Mouse (Mus musculus) bone marrow, adult 2 months (tissue): Measurements from ENCODE around the gene Gcdh.

ENCODE experiments used
- CTCF ChIP-seq: fragments of 200-500 bp; IDR thresholded peaks from 2 replicates; pipeline ENCODE4 v1.5.1; 2011; ENCODE audit warnings: low read length, control low read depth; ENCODE audit not compliant: control insufficient read depth, insufficient read depth
- POLR2A ChIP-seq: fragments of 200-500 bp; IDR thresholded peaks from 2 replicates; pipeline ENCODE4 v1.6.1; 2011; ENCODE audit warnings: low read depth, mild to moderate bottlenecking, control low read depth, low read length, borderline replicate concordance; ENCODE audit not compliant: control insufficient read depth

DNA sequence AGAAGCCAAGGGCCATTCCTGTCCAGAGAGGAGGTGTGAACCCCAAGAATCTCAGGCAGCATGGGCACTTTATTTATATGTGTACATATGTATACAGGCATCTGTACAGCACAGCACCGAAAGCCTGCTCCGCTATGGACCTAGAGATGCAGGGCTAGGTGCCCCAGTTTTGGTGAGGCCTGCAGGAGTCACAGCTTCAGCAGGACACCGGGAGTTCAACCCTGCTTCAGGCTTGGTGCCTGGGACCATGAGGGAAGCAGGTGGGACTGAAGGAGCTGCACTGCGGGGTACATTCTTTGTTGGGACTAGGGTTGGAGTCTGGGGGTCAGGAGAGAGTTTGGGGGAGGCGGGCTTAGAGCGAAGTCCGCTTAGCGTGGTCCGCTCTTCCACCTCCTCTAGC is 18.1 kb upstream of the Gcdh start:
- TF ChIP-seq POLR2A (no peak), CTCF (no peak)
